Mouse (Mus musculus) urinary bladder, adult 18-20 months (tissue): ENCODE measurements at regions not wholly inside any gene's neighbourhood (a gene's known extent, or its start where the extent isn't known, plus 50 kb on each side); places are given as distances from the start of the nearest gene placed in this dataset.

ENCODE experiments used
- DNase-seq, 2 experiments: peaks; one replicate each; pipeline ENCODE4 v3.0.0; 2022; ENCODE audit warnings: low spot score in 2 of 2, mixed read lengths in 2 of 2

GRCm38 (mm10) chr1:39100492-39100891 lies 93.0 kb upstream of the Npas2 start:
- no peak for DNase-seq

- DNase-seq = no peak
Observed at GRCm38 (mm10) chr1:39102126-39102905, 91.2 kb upstream of the Npas2 start.

GRCm38 (mm10) chr1:39102989-39103910 lies 90.3 kb upstream of the Npas2 start:
- DNase-seq = no peak

GRCm38 (mm10) chr1:39105546-39106371 lies 87.8 kb upstream of the Npas2 start:
- DNase-seq = peak; percentile 43 to 48

- no peak for DNase-seq
Observed at GRCm38 (mm10) chr1:39106372-39106643, 87.2 kb upstream of the Npas2 start.

- DNase-seq = no peak
Observed at GRCm38 (mm10) chr1:39106650-39107049, 86.9 kb upstream of the Npas2 start.

GRCm38 (mm10) chr1:39116319-39116718 lies 77.2 kb upstream of the Npas2 start:
- DNase-seq = no peak

- DNase-seq = no peak
Observed at GRCm38 (mm10) chr1:39122316-39123015, 71.1 kb upstream of the Npas2 start.

- no peak for DNase-seq
Observed at GRCm38 (mm10) chr1:39123081-39123812, 70.3 kb upstream of the Npas2 start.

GRCm38 (mm10) chr1:39123813-39124146 lies 69.8 kb upstream of the Npas2 start:
- no peak for DNase-seq

- DNase-seq = no peak
Observed at GRCm38 (mm10) chr1:39134521-39134920, 59.0 kb upstream of the Npas2 start.

- no peak for DNase-seq
Observed at GRCm38 (mm10) chr1:39143054-39143453, 50.5 kb upstream of the Npas2 start.

- no peak for DNase-seq
Observed at GRCm38 (mm10) chr1:39143626-39144025, 49.9 kb upstream of the Npas2 start.
